Mouse (Mus musculus): ENCODE results near the gene Vti1a. TPM values are rescaled to one million over a fixed set of nuclear protein-coding genes. Genes with fewer than 3 reads are reported as not detected.

Gene Vti1a
- total RNA-seq, 1 experiment = 14.9 TPM

DNA sequence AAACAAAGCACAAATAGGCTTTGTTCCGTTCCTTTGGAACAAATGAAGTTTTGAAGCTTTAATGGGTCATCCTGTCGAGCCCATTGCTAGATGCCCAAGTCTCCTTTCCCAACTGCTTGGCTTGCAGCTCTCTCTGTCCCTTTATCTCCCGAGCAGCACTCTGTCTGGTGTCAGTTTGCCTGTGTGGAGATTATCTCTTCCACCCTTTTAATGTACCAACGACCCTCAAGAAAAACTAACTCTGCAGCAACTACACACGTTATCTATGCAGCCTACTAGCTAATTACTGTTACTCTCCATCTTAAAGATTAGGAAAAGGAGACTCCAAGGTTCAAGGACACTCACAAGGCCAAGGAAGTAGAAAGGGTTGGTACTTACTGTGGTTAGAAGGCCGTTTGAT lies 42.8 kb upstream of the Vti1a start:
- peaks cover 0 to 24% of the 10 kb centered on the region in 2 experiments; a peak in 2 of 4 replicates for H3K4me1 ChIP-seq (ENCODE audit: control insufficient read depth in 2 of 2, insufficient read depth in 2 of 2, low read length in 2 of 2, poor library complexity in 1 of 2)
- H3K27ac ChIP-seq (ENCODE audit: insufficient read depth, low read depth, low read length, poor library complexity, severe bottlenecking) = no peak overlapping the region
- TF ChIP-seq CHD2 (IDR thresholded peaks at IDR 0.05; ENCODE audit: low read depth, low read length) (no peak), ZC3H11A (IDR thresholded peaks at IDR 0.05; ENCODE audit: borderline replicate concordance, low read depth, low read length) (no peak), MAFK (IDR thresholded peaks at IDR 0.05; ENCODE audit: insufficient read depth, low read depth, low read length) (no peak), HCFC1 (IDR thresholded peaks at IDR 0.05; ENCODE audit: borderline replicate concordance, insufficient read depth, low read length) (no peak), ZNF384 (IDR thresholded peaks at IDR 0.05; ENCODE audit: low read depth, low read length) (no peak)
- in situ Hi-C loops (cut with MboI; ENCODE audit: low sequenced_read_pairs in 2 of 2, unreplicated experiment in 2 of 2) = no loop called here
- DNase-seq (ENCODE audit: low read depth, low spot score) = no peak
- no peak overlapping the region for H3K4me3 ChIP-seq (ENCODE audit: insufficient read depth in 1 of 2, low read depth in 1 of 2, low read length in 2 of 2, poor library complexity in 1 of 2, severe bottlenecking in 1 of 2)
- H3K9me3 ChIP-seq (ENCODE audit: control insufficient read depth, insufficient read depth, low read depth, low read length) = no peaks in the 10 kb centered on the region
- no peaks in the 10 kb centered on the region for H3K36me3 ChIP-seq (ENCODE audit: control insufficient read depth, insufficient read depth, low read length, poor library complexity, severe bottlenecking)
- no peak overlapping the region for H3K9ac ChIP-seq (ENCODE audit: insufficient read depth, low read depth, low read length, poor library complexity, severe bottlenecking)

DNA sequence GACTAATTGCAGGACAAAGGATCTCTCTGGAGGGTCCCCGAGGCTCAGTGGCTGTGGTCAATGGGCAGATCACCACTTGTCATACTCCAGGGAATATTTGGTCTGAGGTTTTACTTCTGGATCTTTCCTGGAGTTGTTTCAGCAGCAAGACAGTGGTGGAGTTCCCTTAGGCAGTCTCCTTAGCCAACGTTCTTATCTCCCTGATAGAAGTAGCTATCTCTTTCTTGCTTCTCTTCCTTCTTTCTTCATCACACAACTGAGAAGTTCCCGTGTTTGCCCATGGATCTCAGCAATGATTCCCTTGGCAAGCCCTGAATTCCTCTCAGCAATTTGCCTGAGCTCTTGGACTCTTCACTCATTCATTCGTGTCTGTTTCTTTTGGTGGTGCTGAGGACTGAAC lies 40.0 kb upstream of the Vti1a start:
- Histone ChIP-seq H3K9me3 (ENCODE audit: control insufficient read depth, insufficient read depth, low read depth, low read length) (no peaks in the 10 kb centered on the region), H3K9ac (ENCODE audit: insufficient read depth, low read depth, low read length, poor library complexity, severe bottlenecking) (no peak overlapping the region), H3K36me3 (ENCODE audit: control insufficient read depth, insufficient read depth, low read length, poor library complexity, severe bottlenecking) (no peaks in the 10 kb centered on the region), H3K4me1 (ENCODE audit: control insufficient read depth in 2 of 2, insufficient read depth in 2 of 2, low read length in 2 of 2, poor library complexity in 1 of 2) (peaks cover 0 to 8% of the 10 kb centered on the region in 2 experiments; a peak in 2 of 4 replicates), H3K27ac (ENCODE audit: insufficient read depth, low read depth, low read length, poor library complexity, severe bottlenecking) (no peak overlapping the region), H3K4me3 (ENCODE audit: insufficient read depth in 1 of 2, low read depth in 1 of 2, low read length in 2 of 2, poor library complexity in 1 of 2, severe bottlenecking in 1 of 2) (no peak overlapping the region)
- DNase-seq (ENCODE audit: low read depth, low spot score) = no peak
- in situ Hi-C loops (cut with MboI; ENCODE audit: low sequenced_read_pairs in 2 of 2, unreplicated experiment in 2 of 2) = no loop called here
- TF ChIP-seq CHD2 (IDR thresholded peaks at IDR 0.05; ENCODE audit: low read depth, low read length) = no peak
- no peak for TF ChIP-seq HCFC1 (IDR thresholded peaks at IDR 0.05; ENCODE audit: borderline replicate concordance, insufficient read depth, low read length)
- TF ChIP-seq ZNF384 (IDR thresholded peaks at IDR 0.05; ENCODE audit: low read depth, low read length) = no peak

GRCm38 (mm10) chr19:55276770-55277169 lies 39.3 kb upstream of the Vti1a start:
- H3K27ac ChIP-seq (ENCODE audit: insufficient read depth, low read depth, low read length, poor library complexity, severe bottlenecking) = no peak overlapping the region
- H3K36me3 ChIP-seq (ENCODE audit: control insufficient read depth, insufficient read depth, low read length, poor library complexity, severe bottlenecking) = no peaks in the 10 kb centered on the region
- no peak overlapping the region for H3K9ac ChIP-seq (ENCODE audit: insufficient read depth, low read depth, low read length, poor library complexity, severe bottlenecking)
- no peak for DNase-seq (ENCODE audit: low read depth, low spot score)
- no peak for TF ChIP-seq ZC3H11A (IDR thresholded peaks at IDR 0.05; ENCODE audit: borderline replicate concordance, low read depth, low read length)
- no peak for TF ChIP-seq MAFK (IDR thresholded peaks at IDR 0.05; ENCODE audit: insufficient read depth, low read depth, low read length)
- no peak for TF ChIP-seq CHD2 (IDR thresholded peaks at IDR 0.05; ENCODE audit: low read depth, low read length)
- no peak for TF ChIP-seq HCFC1 (IDR thresholded peaks at IDR 0.05; ENCODE audit: borderline replicate concordance, insufficient read depth, low read length)
- TF ChIP-seq ZNF384 (IDR thresholded peaks at IDR 0.05; ENCODE audit: low read depth, low read length) = no peak
- in situ Hi-C loops (cut with MboI; ENCODE audit: low sequenced_read_pairs in 2 of 2, unreplicated experiment in 2 of 2) = no loop called here
- H3K4me3 ChIP-seq (ENCODE audit: insufficient read depth in 1 of 2, low read depth in 1 of 2, low read length in 2 of 2, poor library complexity in 1 of 2, severe bottlenecking in 1 of 2) = no peak overlapping the region
- H3K4me1 ChIP-seq (ENCODE audit: control insufficient read depth in 2 of 2, insufficient read depth in 2 of 2, low read length in 2 of 2, poor library complexity in 1 of 2) = peaks cover 0 to 6% of the 10 kb centered on the region in 2 experiments; a peak in 1 of 4 replicates
- H3K9me3 ChIP-seq (ENCODE audit: control insufficient read depth, insufficient read depth, low read depth, low read length) = no peaks in the 10 kb centered on the region

DNA sequence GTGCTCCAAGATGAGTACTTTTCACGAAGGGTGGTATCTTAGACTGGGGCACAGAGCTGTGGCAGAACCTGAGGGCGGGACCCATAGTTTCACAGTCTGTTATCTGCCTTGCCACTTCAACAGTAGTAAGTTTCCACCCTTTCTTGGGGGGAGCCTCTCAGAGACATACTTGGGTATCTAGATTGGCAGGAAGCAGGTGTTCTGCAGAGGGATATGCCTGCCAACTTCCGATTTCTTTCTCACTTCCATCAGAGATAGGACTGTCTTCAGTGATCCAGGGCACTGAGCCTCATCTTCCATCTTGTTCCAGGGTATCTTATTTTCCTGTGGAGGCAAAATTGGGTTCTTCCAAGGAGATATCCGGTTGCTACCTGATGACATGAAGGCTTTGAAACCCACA lies 32.0 kb upstream of the Vti1a start:
- H3K36me3 ChIP-seq (ENCODE audit: control insufficient read depth, insufficient read depth, low read length, poor library complexity, severe bottlenecking) = no peaks in the 10 kb centered on the region; the same call in 1 of the 2 replicates
- in situ Hi-C loops (cut with MboI; ENCODE audit: low sequenced_read_pairs in 2 of 2, unreplicated experiment in 2 of 2) = no loop called here
- TF ChIP-seq HCFC1 (IDR thresholded peaks at IDR 0.05; ENCODE audit: borderline replicate concordance, insufficient read depth, low read length) (no peak), CHD2 (IDR thresholded peaks at IDR 0.05; ENCODE audit: low read depth, low read length) (no peak), ZC3H11A (IDR thresholded peaks at IDR 0.05; ENCODE audit: borderline replicate concordance, low read depth, low read length) (no peak), MAFK (IDR thresholded peaks at IDR 0.05; ENCODE audit: insufficient read depth, low read depth, low read length) (no peak), ZNF384 (IDR thresholded peaks at IDR 0.05; ENCODE audit: low read depth, low read length) (no peak)

GRCm38 (mm10) chr19:55286034-55286433 lies 30.1 kb upstream of the Vti1a start:
- Histone ChIP-seq H3K36me3 (ENCODE audit: control insufficient read depth, insufficient read depth, low read length, poor library complexity, severe bottlenecking) (no peaks in the 10 kb centered on the region; the same call in 1 of the 2 replicates), H3K9ac (ENCODE audit: insufficient read depth, low read depth, low read length, poor library complexity, severe bottlenecking) (no peak overlapping the region), H3K9me3 (ENCODE audit: control insufficient read depth, insufficient read depth, low read depth, low read length) (no peaks in the 10 kb centered on the region), H3K4me3 (ENCODE audit: insufficient read depth in 1 of 2, low read depth in 1 of 2, low read length in 2 of 2, poor library complexity in 1 of 2, severe bottlenecking in 1 of 2) (no peak overlapping the region), H3K27ac (ENCODE audit: insufficient read depth, low read depth, low read length, poor library complexity, severe bottlenecking) (no peak overlapping the region), H3K4me1 (ENCODE audit: control insufficient read depth in 2 of 2, insufficient read depth in 2 of 2, low read length in 2 of 2, poor library complexity in 1 of 2) (no peaks in the 10 kb centered on the region)
- DNase-seq (ENCODE audit: low read depth, low spot score) = no peak
- in situ Hi-C loops (cut with MboI; ENCODE audit: low sequenced_read_pairs in 2 of 2, unreplicated experiment in 2 of 2) = no loop called here
- no peak for TF ChIP-seq CHD2 (IDR thresholded peaks at IDR 0.05; ENCODE audit: low read depth, low read length)
- TF ChIP-seq ZC3H11A (IDR thresholded peaks at IDR 0.05; ENCODE audit: borderline replicate concordance, low read depth, low read length) = no peak
- TF ChIP-seq ZNF384 (IDR thresholded peaks at IDR 0.05; ENCODE audit: low read depth, low read length) = no peak
- TF ChIP-seq MAFK (IDR thresholded peaks at IDR 0.05; ENCODE audit: insufficient read depth, low read depth, low read length) = no peak

More for the DNA sequence above, 32.0 kb upstream of the Vti1a start:
- Histone ChIP-seq H3K9ac (ENCODE audit: insufficient read depth, low read depth, low read length, poor library complexity, severe bottlenecking) (no peak overlapping the region), H3K27ac (ENCODE audit: insufficient read depth, low read depth, low read length, poor library complexity, severe bottlenecking) (no peak overlapping the region), H3K4me1 (ENCODE audit: control insufficient read depth in 2 of 2, insufficient read depth in 2 of 2, low read length in 2 of 2, poor library complexity in 1 of 2) (no peaks in the 10 kb centered on the region), H3K9me3 (ENCODE audit: control insufficient read depth, insufficient read depth, low read depth, low read length) (no peaks in the 10 kb centered on the region), H3K4me3 (ENCODE audit: insufficient read depth in 1 of 2, low read depth in 1 of 2, low read length in 2 of 2, poor library complexity in 1 of 2, severe bottlenecking in 1 of 2) (no peak overlapping the region)
- DNase-seq (ENCODE audit: low read depth, low spot score) = no peak

Data from ES-E14 (cell line).